Mouse (Mus musculus) hindbrain, postnatal 0 days (tissue): ENCODE results near the gene Noc2l. TPM values are rescaled to one million over a fixed set of nuclear protein-coding genes. Genes with fewer than 3 reads are reported as not detected.

Experiments used
- ATAC-seq: fragments of 200-750 bp; cut with Nextera tagmentation; 2 replicates; pipeline ENCODE4 v1.8.0; 2017; ENCODE audit warnings: mild to moderate bottlenecking, moderate TSS enrichment, moderate library complexity
- DNase-seq: peaks from one replicate; pipeline ENCODE4 v3.0.0-alpha.2; 2015; ENCODE audit warnings: low spot score
- H3K27ac ChIP-seq: fragments of 300-500 bp; sonication (generic); 2 replicates; pipeline ENCODE4 v1.5.1; 2014; ENCODE audit warnings: mild to moderate bottlenecking
- H3K27me3 ChIP-seq: fragments of 300-500 bp; sonication (generic); 2 replicates; pipeline ENCODE4 v1.6.1; 2014; ENCODE audit warnings: low read length, mixed read lengths; ENCODE audit not compliant: insufficient read depth
- H3K36me3 ChIP-seq: fragments of 300-500 bp; sonication (generic); 2 replicates; pipeline ENCODE4 v1.6.1; 2014; ENCODE audit warnings: low read length, mixed read lengths; ENCODE audit not compliant: insufficient read depth
- H3K4me1 ChIP-seq: fragments of 300-500 bp; sonication (generic); 2 replicates; pipeline ENCODE4 v1.6.1; 2014; ENCODE audit warnings: antibody characterized with exemption, low read length, mixed read lengths; ENCODE audit not compliant: insufficient read depth
- H3K4me2 ChIP-seq: fragments of 300-500 bp; sonication (generic); 2 replicates; pipeline ENCODE4 v1.6.1; 2014; ENCODE audit warnings: low read depth, mild to moderate bottlenecking, low read length, moderate library complexity, mixed read lengths
- H3K4me3 ChIP-seq: fragments of 300-500 bp; sonication (generic); 2 replicates; pipeline ENCODE4 v1.5.1; 2014; ENCODE audit warnings: low read length
- H3K9ac ChIP-seq: fragments of 300-500 bp; sonication (generic); replicated peaks from 2 replicates; pipeline ENCODE4 v1.6.1; 2014; ENCODE audit warnings: mild to moderate bottlenecking, low read length, moderate library complexity, mixed read lengths
- H3K9me3 ChIP-seq: fragments of 300-500 bp; sonication (generic); 2 replicates; pipeline ENCODE4 v1.6.1; 2016; ENCODE audit warnings: low read length, mixed read lengths
- CTCF ChIP-seq: IDR thresholded peaks from 2 replicates; pipeline ENCODE4 v1.5.1; 2016; ENCODE audit warnings: antibody characterized with exemption, control low read depth, low read depth
- whole genome bisulfite sequencing: fragments of 180-500 bp; shearing (Covaris S2); extraction: QIAGEN DNeasy Blood & Tissue Kit; methylation state at CpG from one replicate; pipeline ENCODE4 v1.1.7; 2014; 5-methylcytosine and 5-hydroxymethylcytosine counted together
- polyA plus RNA-seq: library from polyadenylated mRNA; unstranded; fragments of >200 nt; fragmentation: Nextera tagmentation; extraction: Ambion mirVana; gene quantifications from 2 replicates; pipeline ENCODE4 v1.2.1, GENCODE M21; 2015
- total RNA-seq: library from RNA; depleted of rRNA; stranded (reverse); fragments of >200 nt; gene quantifications from 2 replicates; pipeline ENCODE4 v1.2.3, GENCODE M21; 2014

Gene Noc2l
- total and polyA plus RNA-seq, 2 experiments from 2014 or later = 43.8 to 79.8 TPM

- no peak overlapping the region for H3K27ac ChIP-seq
- DNase-seq (no peak), ATAC-seq (no peak)
- no peaks in the 10 kb centered on the region for H3K4me1 ChIP-seq
- H3K9ac ChIP-seq = no peak overlapping the region
- no peaks in the 10 kb centered on the region for H3K36me3 ChIP-seq
- TF ChIP-seq CTCF = no peak
- WGBS = 92% methylated on average over 2 of the region's 2 CpGs
- no peak overlapping the region for H3K4me3 ChIP-seq
- H3K9me3 ChIP-seq = no peaks in the 10 kb centered on the region
- no peak overlapping the region for H3K4me2 ChIP-seq
- H3K27me3 ChIP-seq = no peaks in the 10 kb centered on the region
These were observed 19.6 kb upstream of the Noc2l start for GRCm38 (mm10) chr4:156216196-156216595.

GRCm38 (mm10) chr4:156217022-156217669 lies 18.7 kb upstream of the Noc2l start:
- Histone ChIP-seq H3K36me3 (no peaks in the 10 kb centered on the region), H3K4me1 (no peaks in the 10 kb centered on the region), H3K27ac (no peak overlapping the region), H3K4me2 (no peak overlapping the region), H3K4me3 (no peak overlapping the region), H3K27me3 (no peaks in the 10 kb centered on the region), H3K9me3 (no peaks in the 10 kb centered on the region), H3K9ac (no peak overlapping the region)
- no peak for TF ChIP-seq CTCF
- 76% methylated on average over 16 of the region's 16 CpGs for WGBS
- no peak for DNase-seq
- no peak for ATAC-seq

GRCm38 (mm10) chr4:156217838-156218237 lies 18.0 kb upstream of the Noc2l start:
- no peak for DNase-seq
- no peak for ATAC-seq
- Histone ChIP-seq H3K27ac (no peak overlapping the region), H3K9me3 (no peaks in the 10 kb centered on the region), H3K27me3 (no peaks in the 10 kb centered on the region), H3K4me3 (no peak overlapping the region), H3K4me2 (no peak overlapping the region), H3K4me1 (no peaks in the 10 kb centered on the region), H3K36me3 (no peaks in the 10 kb centered on the region), H3K9ac (no peak overlapping the region)
- no peak for TF ChIP-seq CTCF
- 80% methylated on average over 16 of the region's 16 CpGs for WGBS

GRCm38 (mm10) chr4:156219936-156220335 lies 15.9 kb upstream of the Noc2l start:
- H3K9ac ChIP-seq = no peak overlapping the region
- WGBS = 90% methylated on average over 11 of the region's 11 CpGs
- H3K9me3 ChIP-seq = no peaks in the 10 kb centered on the region
- no peak for DNase-seq
- no peak overlapping the region for H3K27ac ChIP-seq
- H3K4me3 ChIP-seq = no peak overlapping the region
- no peak overlapping the region for H3K4me2 ChIP-seq
- ATAC-seq = no peak
- no peaks in the 10 kb centered on the region for H3K4me1 ChIP-seq
- H3K36me3 ChIP-seq = no peaks in the 10 kb centered on the region
- H3K27me3 ChIP-seq = no peaks in the 10 kb centered on the region
- no peak for TF ChIP-seq CTCF

- 80% methylated on average over 2 of the region's 2 CpGs for WGBS
- no peak for ATAC-seq
- no peak for DNase-seq
- TF ChIP-seq CTCF = no peak
- Histone ChIP-seq H3K27me3 (no peaks in the 10 kb centered on the region), H3K4me2 (no peak overlapping the region), H3K4me3 (no peak overlapping the region), H3K27ac (no peak overlapping the region), H3K4me1 (peaks cover 8% of the 10 kb centered on the region; the same call in 1 of the 2 replicates), H3K9ac (no peak overlapping the region), H3K9me3 (no peaks in the 10 kb centered on the region), H3K36me3 (peaks cover 1% of the 10 kb centered on the region)
These were observed 11.5 kb upstream of the Noc2l start for GRCm38 (mm10) chr4:156224276-156224675.

- Histone ChIP-seq H3K27ac (no peak overlapping the region), H3K4me1 (peaks cover 8% of the 10 kb centered on the region; the same call in 1 of the 2 replicates), H3K9me3 (no peaks in the 10 kb centered on the region), H3K4me2 (peak overlapping the region; percentile 10; the same call in 1 of the 2 replicates), H3K27me3 (no peaks in the 10 kb centered on the region), H3K9ac (peak overlapping the region; percentile 28; the same call in 1 of the 2 replicates), H3K36me3 (peaks cover 27% of the 10 kb centered on the region), H3K4me3 (no peak overlapping the region)
- DNase-seq = peak; percentile 35
- 38% methylated on average over 18 of the region's 18 CpGs for WGBS
- peak; percentile 16; the same call in 1 of the 2 replicates for ATAC-seq
- no peak for TF ChIP-seq CTCF
These were observed 7.9 kb upstream of the Noc2l start for GRCm38 (mm10) chr4:156227752-156228392.
